Mouse (Mus musculus) fibroblast of lung, adult 2 months (primary cell): Measurements from ENCODE around the gene Taf3.

Source experiments
- DNase-seq: peaks from one replicate; pipeline ENCODE4 v3.0.0-alpha.2; 2011; ENCODE audit warnings: low read depth

Gene Taf3

DNA sequence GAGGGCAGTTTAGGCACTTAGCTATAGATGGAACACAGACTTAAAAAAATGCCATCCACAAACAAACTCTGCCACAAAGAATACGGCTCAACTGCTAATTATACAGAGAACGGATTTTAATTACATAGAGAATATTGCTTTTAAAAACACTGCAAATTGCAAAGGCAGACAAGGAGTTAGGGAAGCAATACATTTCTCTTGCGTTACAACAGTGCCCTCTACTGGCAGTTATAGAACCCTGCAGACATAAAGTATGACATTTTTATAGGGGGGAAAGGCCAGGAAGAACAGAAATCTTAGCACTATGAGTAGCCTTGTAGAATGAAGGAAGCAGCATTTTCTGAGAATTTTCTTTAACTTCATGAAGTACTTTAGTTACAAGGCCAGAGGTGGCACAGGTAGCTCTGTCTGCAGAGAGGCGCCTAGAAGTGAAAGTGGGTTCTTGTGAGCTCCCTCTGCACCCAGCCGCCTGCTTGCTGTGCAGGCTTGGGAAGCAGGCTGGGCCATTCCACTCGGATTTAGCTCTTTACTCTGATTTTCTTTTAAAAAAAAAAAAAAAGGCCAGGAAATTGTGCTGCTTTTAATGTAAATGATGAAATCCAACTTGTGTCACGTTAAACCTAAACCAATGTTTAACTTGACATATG lies 38.0 kb downstream of the Taf3 start:
- peak; percentile 10 for DNase-seq

DNA sequence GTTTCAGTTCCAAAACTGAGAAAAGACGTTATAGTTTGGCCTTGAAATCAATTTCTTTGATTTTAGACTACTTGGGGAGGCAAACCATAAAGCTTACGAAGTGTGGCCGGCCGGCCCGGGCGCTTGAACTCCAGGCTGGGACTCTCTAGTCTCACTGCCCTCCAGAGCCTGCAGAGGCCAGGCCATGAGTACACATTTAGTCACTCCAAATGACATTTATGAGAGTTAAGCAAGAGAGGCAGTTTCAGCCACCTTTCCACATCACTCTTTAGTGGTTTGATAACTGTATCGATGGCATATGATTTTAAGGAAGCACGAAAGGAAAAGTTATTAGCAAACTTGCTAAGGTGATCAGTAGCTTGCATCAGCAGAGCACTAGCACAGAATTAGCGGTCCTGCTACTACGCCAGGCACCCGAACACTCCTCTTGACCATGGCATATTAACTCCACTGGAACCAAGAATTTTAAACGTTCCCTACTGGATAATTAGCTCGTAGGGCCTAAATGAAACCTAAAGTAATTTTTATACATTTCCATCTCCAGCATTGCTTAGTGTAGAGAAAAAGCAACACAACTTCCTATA lies 38.6 kb downstream of the Taf3 start:
- DNase-seq: no peak

- no peak for DNase-seq
These were observed 39.8 kb downstream of the Taf3 start for GRCm38 (mm10) chr2:10008593-10008992.

DNA sequence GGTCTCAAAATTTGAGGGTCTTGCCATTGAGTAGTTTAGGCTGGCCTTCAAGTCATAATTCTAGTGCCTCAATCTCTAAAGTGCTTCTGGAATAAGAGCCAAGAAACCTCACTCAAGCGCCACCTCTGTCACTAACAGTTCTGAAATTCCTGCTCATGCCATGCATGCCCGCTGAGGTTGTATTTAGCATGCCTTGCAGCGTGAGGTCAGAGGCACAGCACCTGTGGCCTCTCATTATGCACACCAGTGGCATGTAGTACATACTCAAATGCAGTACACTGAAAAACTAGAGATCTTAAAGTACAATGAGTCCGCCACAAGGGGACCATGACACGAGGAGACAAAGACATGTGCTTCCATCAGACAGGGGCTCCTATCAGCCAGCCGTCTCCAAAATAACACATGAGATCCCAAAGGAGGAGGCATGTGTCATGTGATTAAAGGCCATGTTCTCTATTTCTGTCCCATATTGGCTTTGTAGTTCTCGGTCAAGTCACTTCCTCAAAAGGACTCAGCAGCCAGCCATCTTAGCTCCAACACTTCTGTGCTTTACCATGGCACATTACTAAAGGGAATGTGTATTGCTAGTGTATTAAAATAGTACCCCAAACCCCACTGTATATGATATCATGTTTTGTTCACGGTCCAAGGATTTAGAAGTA lies 43.3 kb downstream of the Taf3 start:
- no peak for DNase-seq

GRCm38 (mm10) chr2:10003358-10003757 lies 45.0 kb downstream of the Taf3 start:
- no peak for DNase-seq

- no peak for DNase-seq
These were observed 46.8 kb downstream of the Taf3 start for GRCm38 (mm10) chr2:10001591-10001990.

GRCm38 (mm10) chr2:9997535-9997934 lies 50.9 kb downstream of the Taf3 start:
- DNase-seq: no peak

DNA sequence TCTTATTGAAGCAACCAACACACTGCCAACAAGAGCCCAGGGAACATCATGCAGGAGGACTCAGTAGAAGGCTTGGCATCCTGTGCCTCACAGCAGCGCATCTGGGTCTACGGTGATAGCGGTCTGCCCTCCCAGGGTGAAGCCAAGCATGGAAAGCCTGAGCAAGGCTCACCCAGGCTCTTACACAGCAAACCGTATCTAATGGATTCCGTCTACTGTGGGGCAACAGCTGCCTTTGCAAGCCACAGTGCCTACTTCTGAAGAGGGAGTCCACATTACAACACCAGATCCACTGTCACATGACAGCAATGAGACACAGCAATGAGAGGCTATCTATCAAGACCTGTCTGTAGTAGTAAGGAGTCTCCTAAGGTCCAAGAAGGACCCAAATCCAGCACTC lies 52.3 kb downstream of the Taf3 start:
- no peak for DNase-seq

- no peak for DNase-seq
These were observed 57.6 kb downstream of the Taf3 start for GRCm38 (mm10) chr2:9990690-9991229.

DNA sequence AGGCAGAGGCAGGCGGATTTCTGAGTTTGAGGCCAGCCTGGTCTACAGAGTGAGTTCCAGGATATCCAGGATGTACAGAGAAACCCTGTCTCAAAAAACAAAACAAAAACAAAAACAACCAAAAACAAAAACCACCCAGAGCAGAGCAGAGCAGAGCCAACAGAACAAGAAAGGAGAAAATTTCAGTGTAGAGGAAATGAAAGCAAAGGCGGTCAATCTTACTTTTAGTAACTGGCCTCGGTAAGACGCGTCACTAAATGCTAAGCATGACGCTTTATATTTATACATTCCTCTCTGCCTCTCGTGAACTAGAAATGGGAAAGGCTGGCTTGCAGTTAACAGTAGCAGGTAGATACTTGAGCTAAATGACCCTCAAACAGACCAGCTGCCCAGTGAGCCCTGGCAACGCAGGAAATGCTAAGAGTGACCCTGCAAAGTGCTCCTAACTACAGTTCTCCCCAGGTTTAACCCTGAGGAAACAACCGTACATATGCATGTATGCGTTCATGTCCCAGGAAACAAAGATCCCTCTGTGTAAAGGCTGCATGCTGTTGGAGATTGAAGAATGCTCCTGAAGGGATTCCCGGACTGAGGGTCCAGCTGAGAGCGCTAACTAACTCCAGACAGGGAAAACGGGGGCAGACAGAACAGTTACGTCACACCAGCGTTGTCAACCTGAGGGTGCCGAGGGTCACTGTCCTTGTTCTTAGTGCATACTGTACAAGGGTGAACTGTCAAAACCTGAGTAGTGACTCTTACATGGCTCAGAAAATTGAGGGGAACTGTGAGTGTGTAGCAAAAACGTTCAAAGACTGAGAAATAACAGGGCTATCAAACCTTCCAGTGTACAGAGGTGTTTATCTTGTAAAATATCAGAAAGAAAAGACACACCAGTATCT lies 58.5 kb downstream of the Taf3 start:
- DNase-seq: no peak

DNA sequence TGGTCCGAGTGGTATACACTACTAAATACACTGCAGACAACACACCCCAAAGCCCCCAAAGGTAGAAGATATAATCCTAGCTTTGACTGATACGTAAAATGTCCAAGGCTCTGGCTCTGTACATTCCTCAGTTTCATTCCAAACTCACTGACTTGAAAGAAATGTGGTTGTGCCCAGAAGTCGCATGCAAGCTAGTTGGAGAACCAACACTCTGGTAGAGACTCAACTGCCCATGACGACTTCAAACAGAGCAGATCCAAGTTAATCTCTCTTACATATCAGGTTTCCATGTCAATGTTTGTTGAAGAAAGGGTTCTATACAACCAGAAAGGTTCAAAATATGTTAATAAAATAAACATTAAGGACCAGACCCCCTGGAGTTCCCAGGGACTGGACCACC lies 60.1 kb downstream of the Taf3 start:
- no peak for DNase-seq

DNA sequence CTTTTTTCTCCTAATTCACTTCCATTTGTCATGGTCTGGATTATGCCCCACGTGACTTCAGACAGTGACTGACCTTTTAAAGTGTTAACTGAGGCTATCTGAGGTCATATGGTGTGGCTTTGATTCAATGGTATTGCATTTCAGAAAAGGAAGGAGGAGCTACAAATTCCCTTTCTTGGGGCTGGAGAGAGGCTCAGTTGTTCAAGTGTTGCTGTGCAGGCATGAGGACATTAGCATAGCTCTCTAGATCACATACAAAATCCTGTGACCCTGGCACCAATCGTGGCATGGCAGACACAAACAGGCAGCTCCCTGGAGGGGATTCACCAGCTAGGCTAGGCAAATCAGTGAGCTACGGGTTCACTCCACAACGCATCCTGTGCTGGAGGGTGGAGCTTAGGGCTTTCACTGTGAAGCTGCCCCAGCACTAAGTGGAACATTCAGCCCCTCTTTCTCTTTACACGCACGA lies 62.4 kb downstream of the Taf3 start:
- DNase-seq: no peak

DNA sequence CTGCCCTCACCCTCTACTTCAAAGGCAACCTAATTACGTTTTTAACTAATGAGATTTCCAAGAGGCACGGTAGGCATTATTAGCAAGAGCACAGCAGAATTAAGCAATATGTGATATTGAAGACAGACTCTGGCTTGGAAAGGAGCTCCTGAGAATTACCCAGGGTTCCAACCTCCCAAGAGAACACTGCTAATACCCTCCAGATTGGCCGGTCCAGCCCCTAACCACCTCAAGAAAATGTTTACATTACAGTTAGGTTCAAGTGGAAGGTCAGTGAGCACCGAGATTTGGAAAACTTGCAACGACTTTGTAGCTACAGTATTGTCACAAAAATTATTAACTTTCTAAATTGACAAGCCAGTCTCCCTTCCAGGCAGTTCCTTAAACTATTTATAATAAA lies 66.0 kb downstream of the Taf3 start:
- DNase-seq: no peak

GRCm38 (mm10) chr2:9971927-9972326 lies 76.5 kb downstream of the Taf3 start:
- DNase-seq: no peak

DNA sequence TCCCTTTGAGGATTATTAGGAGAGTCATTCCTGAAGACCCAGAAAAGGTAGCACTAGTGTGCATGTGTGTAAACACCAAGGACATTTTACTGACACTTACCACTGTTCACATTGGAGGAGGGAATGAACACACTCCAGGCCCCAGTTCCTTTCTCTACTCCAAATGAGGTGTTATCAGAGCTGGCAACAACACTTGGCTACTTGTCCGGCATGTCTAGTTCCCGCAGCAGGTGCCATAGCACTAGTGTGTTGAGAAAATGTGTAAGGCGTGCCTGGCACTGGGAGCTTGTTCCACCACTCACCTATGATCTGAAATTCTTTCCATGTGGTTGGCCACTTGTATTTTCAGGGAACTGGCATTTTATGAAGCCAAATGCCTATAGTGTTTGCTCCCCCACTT lies 77.8 kb downstream of the Taf3 start:
- no peak for DNase-seq

DNA sequence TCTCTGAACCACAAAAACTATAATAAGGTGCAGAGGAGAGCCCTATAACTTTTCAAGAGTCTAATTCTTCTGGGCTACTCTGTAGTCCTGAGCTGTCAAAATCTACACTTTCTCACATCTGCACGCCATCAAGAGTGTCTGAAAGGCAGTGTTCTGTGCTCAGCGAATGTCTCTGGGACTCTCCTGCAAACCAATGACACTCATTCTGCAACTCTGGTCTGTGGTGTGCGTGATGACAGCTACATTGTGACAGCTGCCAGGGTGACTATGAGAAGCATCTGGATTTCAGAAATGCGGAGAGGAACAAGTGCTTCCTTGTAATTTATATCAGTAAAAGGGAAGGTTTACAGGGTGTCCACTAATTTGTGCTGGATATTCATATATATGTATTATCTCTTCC lies 78.2 kb downstream of the Taf3 start:
- DNase-seq: no peak

- DNase-seq: no peak
These were observed 78.7 kb downstream of the Taf3 start for GRCm38 (mm10) chr2:9969734-9970133.

- DNase-seq: no peak
These were observed 81.8 kb downstream of the Taf3 start for GRCm38 (mm10) chr2:9966634-9967033.

DNA sequence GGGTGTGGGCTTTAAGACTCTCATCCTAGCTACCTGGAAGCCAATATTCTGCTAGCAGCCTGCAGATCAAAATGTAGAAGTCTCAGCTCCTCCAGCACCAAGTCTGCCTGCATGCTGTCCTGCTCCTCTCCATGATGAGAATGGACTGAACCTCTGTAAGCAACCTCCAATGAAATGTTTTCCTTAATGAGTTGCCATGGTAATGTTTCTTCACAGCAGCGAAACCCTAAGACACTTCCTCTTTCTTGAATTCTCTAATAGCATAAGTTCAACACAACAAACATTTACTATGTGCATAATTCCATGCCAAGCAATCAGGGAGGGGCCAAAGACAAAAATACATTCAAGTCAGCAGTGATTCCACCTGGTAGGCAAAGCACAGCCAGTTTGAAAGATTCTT lies 82.8 kb downstream of the Taf3 start:
- no peak for DNase-seq

DNA sequence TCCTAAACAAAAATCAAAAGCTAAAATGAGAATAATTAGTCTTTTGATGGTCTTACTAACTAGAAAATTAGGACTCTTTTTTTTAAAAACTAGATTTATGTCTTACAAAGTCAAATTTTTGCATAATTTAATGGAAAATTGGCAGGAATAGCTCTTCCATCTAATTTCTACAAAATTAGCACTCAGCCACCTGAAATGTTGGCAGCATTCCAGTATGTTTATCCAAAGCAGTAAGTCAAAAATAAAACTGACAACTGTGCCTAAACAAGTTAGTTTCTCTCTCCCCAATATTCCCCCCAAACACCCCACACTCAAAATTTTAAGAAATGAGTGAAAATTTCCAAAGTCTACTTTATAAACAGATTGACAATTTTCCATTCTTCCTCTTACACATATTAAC lies 85.5 kb downstream of the Taf3 start:
- no peak for DNase-seq

DNA sequence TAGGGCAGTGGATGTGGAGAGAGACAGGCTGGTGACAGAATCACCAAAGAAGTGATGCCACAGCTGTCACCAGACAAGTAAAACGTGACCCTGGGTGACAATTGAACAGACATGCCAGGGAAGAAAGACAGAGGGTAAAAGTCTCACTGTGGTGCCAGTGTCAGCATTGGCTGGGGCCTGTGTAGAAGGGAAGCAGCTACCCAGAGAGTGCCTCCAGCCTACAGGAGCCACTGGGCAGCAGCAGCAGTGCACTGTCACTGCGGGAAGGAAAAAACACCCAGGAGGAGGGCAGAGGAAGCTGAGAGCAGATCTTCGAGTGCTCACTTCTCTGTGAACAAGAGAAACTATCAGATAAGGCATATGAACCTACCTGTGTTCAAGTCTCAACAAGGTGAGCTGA lies 86.7 kb downstream of the Taf3 start:
- no peak for DNase-seq

DNA sequence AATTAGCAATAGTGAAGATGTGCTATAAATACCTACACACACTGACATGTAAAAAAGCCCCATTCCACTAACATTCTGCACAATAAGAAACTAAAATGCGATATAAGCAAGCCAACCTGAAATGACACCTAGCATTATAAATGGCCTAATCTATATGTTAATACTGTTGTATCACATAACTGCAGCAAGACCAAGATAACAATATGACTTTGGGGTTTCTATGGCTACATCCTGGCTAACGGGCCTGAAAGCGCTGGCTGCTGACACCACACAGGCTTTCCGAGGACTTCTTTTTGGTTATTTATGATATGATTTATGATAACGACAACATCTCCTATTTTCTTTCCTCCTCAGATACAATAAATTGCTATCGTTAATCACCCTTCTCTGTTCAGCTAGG lies 90.4 kb downstream of the Taf3 start:
- DNase-seq: no peak
